Mouse (Mus musculus): Measurements from ENCODE around the gene D10Wsu102e. TPM values are rescaled to one million over a fixed set of nuclear protein-coding genes. Genes with fewer than 3 reads are reported as not detected.

D10Wsu102e gene
- polyA plus RNA-seq, 1 experiment from 2014 or later = 1.3 TPM

Other genes starting within 250 kb of the D10Wsu102e start
- gene Slc41a2, start 22.3 kb upstream of the D10Wsu102e start, polyA plus RNA-seq (2015; fragmentation: Nextera tagmentation; extraction: Ambion mirVana) = 4.8 and 6.8 TPM in 2 replicates
- gene Aldh1l2, start 173.9 kb downstream of the D10Wsu102e start, polyA plus RNA-seq (2015; fragmentation: Nextera tagmentation; extraction: Ambion mirVana) = 23.7 and 23.9 TPM in 2 replicates
- 31.8 and 32.3 TPM in 2 replicates for gene Washc4, start 183.5 kb downstream of the D10Wsu102e start, polyA plus RNA-seq (2015; fragmentation: Nextera tagmentation; extraction: Ambion mirVana)